Mouse (Mus musculus) adrenal gland, postnatal 36 days (tissue): ENCODE results near the gene Lrfn2. TPM values are rescaled to one million over a fixed set of nuclear protein-coding genes. Genes with fewer than 3 reads are reported as not detected.

Experiments used
- microRNA-seq: library from miRNA; unstranded; fragments of <30 nt; microRNA quantifications from one replicate; pipeline ENCODE4 v1.2.0, GENCODE M21; 2021
- total RNA-seq, 2 experiments: library from RNA; stranded (reverse); gene quantifications; 2 replicates each; pipeline ENCODE4 v1.2.3; 2021

Gene Lrfn2
- total RNA-seq, 2 experiments from 2014 or later: 0.23 to 0.33 TPM

Small RNAs within 50 kb of the gene (microRNA-seq; reads per million reads assigned to microRNA genes)
- not detected for gene Gm44304
